Mouse (Mus musculus) ovary, adult 18-20 months (tissue): ENCODE data around the gene Ess2.

ENCODE experiments used
- DNase-seq: peaks from one replicate; pipeline ENCODE4 v3.0.0; 2022; ENCODE audit warnings: low spot score, mixed read lengths

Ess2 gene

GRCm38 (mm10) chr16:17921325-17922162 lies 10.4 kb upstream of the Ess2 start:
- DNase-seq = peak; percentile 88

GRCm38 (mm10) chr16:17920586-17920985 lies 9.4 kb upstream of the Ess2 start:
- DNase-seq = no peak

GRCm38 (mm10) chr16:17914307-17915249 lies 3.4 kb upstream of the Ess2 start, which contains the start of gene Gsc2:
Gene Gsc2 (minus strand): TSS chr16:17915059.
- DNase-seq = no peak

GRCm38 (mm10) chr16:17898462-17898861 lies 12.7 kb downstream of the Ess2 start, which contains the start of the genes Dgcr2 and Tssk2:
Gene Dgcr2 (minus strand): TSS chr16:17898562.
Gene Tssk2 (plus strand): TSS chr16:17898637.
- no peak for DNase-seq

- DNase-seq = no peak
These were observed 15.1 kb downstream of the Ess2 start for GRCm38 (mm10) chr16:17896091-17896490.

GRCm38 (mm10) chr16:17893923-17894322 lies 17.2 kb downstream of the Ess2 start, which contains the start of gene Tssk1:
Gene Tssk1 (plus strand): TSS chr16:17894223.
- no peak for DNase-seq

- peak; percentile 51 for DNase-seq
These were observed 18.5 kb downstream of the Ess2 start for GRCm38 (mm10) chr16:17892606-17893005.

- DNase-seq = peak; percentile 96
These were observed 19.6 kb downstream of the Ess2 start, which contains the start of gene Gm20518 for GRCm38 (mm10) chr16:17891567-17891959. Gene Gm20518 (minus strand): TSS chr16:17891671.

GRCm38 (mm10) chr16:17890917-17891566 lies 20.1 kb downstream of the Ess2 start:
- DNase-seq = peak; percentile 69

GRCm38 (mm10) chr16:17890342-17890727 lies 20.8 kb downstream of the Ess2 start:
- DNase-seq = no peak

- no peak for DNase-seq
These were observed 21.3 kb downstream of the Ess2 start for GRCm38 (mm10) chr16:17889689-17890341.

- DNase-seq = no peak
These were observed 27.0 kb downstream of the Ess2 start for GRCm38 (mm10) chr16:17884116-17884515.

GRCm38 (mm10) chr16:17882196-17882595 lies 29.0 kb downstream of the Ess2 start:
- no peak for DNase-seq

GRCm38 (mm10) chr16:17879571-17879970 lies 31.6 kb downstream of the Ess2 start:
- DNase-seq = no peak

GRCm38 (mm10) chr16:17876096-17876495 lies 35.1 kb downstream of the Ess2 start:
- no peak for DNase-seq

GRCm38 (mm10) chr16:17875174-17875573 lies 36.0 kb downstream of the Ess2 start:
- DNase-seq = no peak

- no peak for DNase-seq
These were observed 38.2 kb downstream of the Ess2 start for GRCm38 (mm10) chr16:17872995-17873394.

GRCm38 (mm10) chr16:17871248-17871647 lies 39.9 kb downstream of the Ess2 start:
- no peak for DNase-seq

GRCm38 (mm10) chr16:17865770-17866169 lies 45.4 kb downstream of the Ess2 start:
- DNase-seq = no peak

GRCm38 (mm10) chr16:17865293-17865692 lies 45.9 kb downstream of the Ess2 start:
- DNase-seq = no peak

- DNase-seq = no peak
These were observed 52.6 kb downstream of the Ess2 start for GRCm38 (mm10) chr16:17858592-17858991.
